In the genomic region with DNA sequence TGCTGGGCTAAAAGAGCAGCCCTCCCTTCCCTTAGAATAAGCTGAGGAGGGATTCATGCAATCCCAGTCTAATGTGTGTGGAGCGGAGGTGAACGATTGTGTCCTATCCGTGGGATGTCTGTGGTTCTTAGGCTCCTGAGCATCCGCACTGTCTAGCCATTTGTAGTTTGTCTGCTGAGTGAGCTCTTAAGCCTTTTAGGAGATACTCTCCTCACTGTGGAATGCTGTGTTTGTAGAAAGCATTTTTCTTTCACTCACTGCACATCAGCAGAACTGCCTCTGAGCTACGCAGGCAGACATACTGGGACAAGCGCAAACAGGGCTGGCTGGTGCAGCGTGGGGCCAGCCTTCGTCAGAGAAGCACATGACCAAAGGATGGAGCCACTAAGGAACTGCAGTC, we compare ENCODE assay signal across 9 mouse cellular contexts.
DNase-seq lines count a peak whose midpoint lies in the region; ATAC-seq and TF ChIP-seq lines count a peak whose summit lies in the region.
"Had no signal": no experiment of that assay in that cellular context is flagged by ENCODE, and none has a peak within 500 bp of the region (broad histone marks: within the 10 kb centered on the region; RNA-seq: fewer than 3 reads in every experiment).

No protein-coding gene starts in this region.

- ATAC-seq in midbrain, embryonic 16.5 days: peak; percentile 91

- TF ChIP-seq POLR2A in CH12.LX (IDR thresholded peaks at IDR 0.05; ENCODE audit: low read depth, low read length): no peak

- no peak for TF ChIP-seq RAD21 in CH12.LX (IDR thresholded peaks at IDR 0.05; ENCODE audit: low read depth, low read length)

- H3K27me3 ChIP-seq in CH12.LX (replicated peaks): no peaks in the 10 kb centered on the region
- H3K27me3 ChIP-seq in embryonic facial prominence, embryonic 10.5 days (replicated peaks; ENCODE audit: low read depth, poor library complexity, severe bottlenecking): no peaks in the 10 kb centered on the region
- no peaks in the 10 kb centered on the region for H3K27me3 ChIP-seq in midbrain, embryonic 16.5 days (ENCODE audit: control insufficient read depth, insufficient read depth, low read depth, low read length)

- no peak for TF ChIP-seq EP300 in CH12.LX (IDR thresholded peaks at IDR 0.05; ENCODE audit: low read length)

- in situ Hi-C loops in CH12.LX (cut with MboI; ENCODE audit: low pct_ligation_motif_present, low pct_unique_long_range_greater_than_20kb, low sequenced_read_pairs): no loop called here

- 0 out of 2 replicates have a peak overlapping the region, but pooled peaks have one; percentile 73 for H3K4me2 ChIP-seq in CH12.LX (ENCODE audit: insufficient read depth, low read depth, poor library complexity, severe bottlenecking)
- H3K4me2 ChIP-seq in midbrain, embryonic 16.5 days (ENCODE audit: low read length): peak overlapping the region; percentile 44
- H3K4me2 ChIP-seq: liver, embryonic 11.5 days had no signal

- peak; percentile 14 to 16 for DNase-seq in layer of hippocampus, adult 2 months (ENCODE audit: low spot score in 2 of 2)
- no peak for DNase-seq in layer of hippocampus, adult 8-10 months (ENCODE audit: low spot score in 2 of 2)
- DNase-seq in CH12.LX (ENCODE audit: extremely low read depth): no peak
- no peak for DNase-seq in embryonic facial prominence, embryonic 10.5 days (ENCODE audit: low spot score)
- no peak for DNase-seq in kidney, postnatal 4 days
- no peak for DNase-seq in heart, adult 18-20 months

- H3K4me3 ChIP-seq in layer of hippocampus, adult 2 months: peak overlapping the region; percentile 1; the same call in 1 of the 2 replicates
- no peak overlapping the region for H3K4me3 ChIP-seq in CH12.LX (replicated peaks in 1 of 3; ENCODE audit: low read depth in 2 of 3, low read length in 2 of 3, poor library complexity in 1 of 3)
- H3K4me3 ChIP-seq in embryonic facial prominence, embryonic 10.5 days: no peak overlapping the region
- H3K4me3 ChIP-seq in midbrain, embryonic 16.5 days (ENCODE audit: low read depth, low read length): peak overlapping the region; percentile 15; the same call in 1 of the 2 replicates
- H3K4me3 ChIP-seq: erythroblast, embryonic 14.5 days had no signal

- H3K36me3 ChIP-seq in CH12.LX (replicated peaks in 1 of 2; ENCODE audit: control insufficient read depth in 1 of 2, insufficient read depth in 1 of 2, low read length in 1 of 2): no peaks in the 10 kb centered on the region
- no peaks in the 10 kb centered on the region for H3K36me3 ChIP-seq in embryonic facial prominence, embryonic 10.5 days (replicated peaks)
- H3K36me3 ChIP-seq in midbrain, embryonic 16.5 days (ENCODE audit: control insufficient read depth, insufficient read depth, low read length): no peaks in the 10 kb centered on the region

- H3K9me3 ChIP-seq in CH12.LX (replicated peaks; ENCODE audit: low read length): no peaks in the 10 kb centered on the region
- H3K9me3 ChIP-seq in embryonic facial prominence, embryonic 10.5 days: no peaks in the 10 kb centered on the region
- H3K9me3 ChIP-seq in midbrain, embryonic 16.5 days (replicated peaks; ENCODE audit: control insufficient read depth, low read length, poor library complexity, severe bottlenecking): no peaks in the 10 kb centered on the region

- H3K4me1 ChIP-seq in CH12.LX (ENCODE audit: control insufficient read depth in 1 of 2, insufficient read depth in 2 of 2): no peaks in the 10 kb centered on the region
- H3K4me1 ChIP-seq in embryonic facial prominence, embryonic 10.5 days: peaks cover 5% of the 10 kb centered on the region
- peaks cover 10% of the 10 kb centered on the region; the same call in 1 of the 2 replicates for H3K4me1 ChIP-seq in midbrain, embryonic 16.5 days (ENCODE audit: control insufficient read depth, insufficient read depth, low read length)

- H3K27ac ChIP-seq in layer of hippocampus, adult 2 months: peak overlapping the region; percentile 61; the same call in 1 of the 2 replicates
- no peak overlapping the region for H3K27ac ChIP-seq in CH12.LX (ENCODE audit: insufficient read depth, low read depth)
- 0 out of 2 replicates have a peak overlapping the region, but pooled peaks have one; percentile 6 for H3K27ac ChIP-seq in embryonic facial prominence, embryonic 10.5 days (replicated peaks)
- H3K27ac ChIP-seq in midbrain, embryonic 16.5 days (ENCODE audit: low read length): peak overlapping the region; percentile 90

- dilution Hi-C loops in CH12.LX (cut with MboI; ENCODE audit: extremely low pct_ligation_motif_present, extremely low pct_unique_long_range_greater_than_20kb, low sequenced_read_pairs): no loop called here

- H3K79me2 ChIP-seq in CH12.LX (replicated peaks; ENCODE audit: control insufficient read depth, extremely low read depth, insufficient read depth, poor library complexity, severe bottlenecking): no peaks in the 10 kb centered on the region

- 71% methylated on average over 8 of the region's 8 CpGs for WGBS in embryonic facial prominence, embryonic 10.5 days
- WGBS in midbrain, embryonic 16.5 days: 41% methylated on average over 8 of the region's 8 CpGs

- no peak for TF ChIP-seq CTCF in layer of hippocampus, adult 2 months (conservative IDR thresholded peaks at IDR 0.05)
- no peak for TF ChIP-seq CTCF in CH12.LX (conservative IDR thresholded peaks at IDR 0.05 in 1 of 2, IDR thresholded peaks at IDR 0.05 in 1 of 2; ENCODE audit: low read depth in 2 of 2, low read length in 2 of 2)

- no peak overlapping the region for H3K9ac ChIP-seq in CH12.LX (ENCODE audit: insufficient read depth, low read depth)
- peak overlapping the region; percentile 53; the same call in 1 of the 2 replicates for H3K9ac ChIP-seq in midbrain, embryonic 16.5 days (ENCODE audit: low read depth, low read length)

TF ChIP-seq in CH12.LX, 34 proteins besides CTCF, POLR2A, EP300 and RAD21:
- TF ChIP-seq TBP (conservative IDR thresholded peaks at IDR 0.05; ENCODE audit: low read depth, low read length) (no peak), SIN3A (IDR thresholded peaks at IDR 0.05; ENCODE audit: low read length) (no peak), USF1 (IDR thresholded peaks at IDR 0.05; ENCODE audit: low read depth, low read length) (no peak), MEF2A (IDR thresholded peaks at IDR 0.05; ENCODE audit: borderline replicate concordance, low read depth, low read length) (no peak), HCFC1 (IDR thresholded peaks at IDR 0.05; ENCODE audit: low read depth, low read length) (no peak), TCF12 (IDR thresholded peaks at IDR 0.05; ENCODE audit: low read depth, low read length) (no peak), UBTF (IDR thresholded peaks at IDR 0.05; ENCODE audit: low read depth, low read length) (no peak), IRF4 (IDR thresholded peaks at IDR 0.05; ENCODE audit: low read depth, low read length) (no peak)

Comparison
In these comparisons a context has a peak if more than half of its experiments do, and no peak if none do; other contexts are left out.
1. DNase-seq: peak in layer of hippocampus, adult 2 months (2 of 2); none in layer of hippocampus, adult 8-10 months (0 of 2), CH12.LX (single experiment), embryonic facial prominence, embryonic 10.5 days (single experiment), kidney, postnatal 4 days (0 of 2) and heart, adult 18-20 months (0 of 2).
2. H3K4me3 ChIP-seq: peak in layer of hippocampus, adult 2 months (single experiment) and midbrain, embryonic 16.5 days (single experiment); none in CH12.LX (0 of 3) and embryonic facial prominence, embryonic 10.5 days (single experiment).